Mouse (Mus musculus): ENCODE data around the gene Chn1. TPM values are rescaled to one million over a fixed set of nuclear protein-coding genes. Genes with fewer than 3 reads are reported as not detected.

The Chn1 gene
- polyA plus RNA-seq, 1 experiment from 2014 or later = 129 TPM

DNA sequence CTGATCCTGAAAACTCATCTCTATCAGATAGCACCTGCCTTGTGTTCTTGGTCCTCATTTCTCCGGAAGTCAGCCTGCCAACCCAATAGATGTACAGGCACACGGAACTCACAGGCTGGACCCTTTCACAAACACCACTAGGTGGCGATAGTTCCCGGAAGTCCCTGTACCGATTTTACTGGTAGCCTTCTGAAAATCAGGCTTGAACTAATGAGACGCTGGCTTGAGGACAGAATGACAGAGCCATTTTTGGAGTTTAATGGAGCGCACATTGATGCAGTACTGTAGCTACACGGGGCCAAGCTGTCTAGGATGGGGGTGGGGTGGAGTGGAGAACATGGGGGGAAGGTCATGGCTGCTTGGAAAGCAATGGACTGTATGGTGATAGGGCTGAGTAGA lies 213.5 kb downstream of the Chn1 start:
- no peak overlapping the region for H3K9ac ChIP-seq (replicated peaks; ENCODE audit: low read length)
- peak overlapping the region; percentile 36 for H3K4me3 ChIP-seq (replicated peaks; ENCODE audit: low read depth, low read length)
- peak overlapping the region; percentile 61 for H3K4me2 ChIP-seq (ENCODE audit: low read length)
- no peaks in the 10 kb centered on the region for H3K36me3 ChIP-seq (ENCODE audit: control insufficient read depth, insufficient read depth, low read length)
- no peaks in the 10 kb centered on the region for H3K9me3 ChIP-seq (ENCODE audit: control insufficient read depth, low read length)
- H3K27me3 ChIP-seq (ENCODE audit: control insufficient read depth, insufficient read depth, low read length) = no peaks in the 10 kb centered on the region
- DNase-seq (peak; percentile 88), ATAC-seq (ENCODE audit: low FRiP score, low TSS enrichment) (peak; percentile 40; the same call in 1 of the 2 replicates)
- H3K4me1 ChIP-seq (ENCODE audit: control insufficient read depth, insufficient read depth, low read length) = peaks cover 17% of the 10 kb centered on the region; the same call in 1 of the 2 replicates
- no peak overlapping the region for H3K27ac ChIP-seq (replicated peaks; ENCODE audit: low read depth, low read length)
- 3% methylated on average over 8 of the region's 8 CpGs for WGBS

DNA sequence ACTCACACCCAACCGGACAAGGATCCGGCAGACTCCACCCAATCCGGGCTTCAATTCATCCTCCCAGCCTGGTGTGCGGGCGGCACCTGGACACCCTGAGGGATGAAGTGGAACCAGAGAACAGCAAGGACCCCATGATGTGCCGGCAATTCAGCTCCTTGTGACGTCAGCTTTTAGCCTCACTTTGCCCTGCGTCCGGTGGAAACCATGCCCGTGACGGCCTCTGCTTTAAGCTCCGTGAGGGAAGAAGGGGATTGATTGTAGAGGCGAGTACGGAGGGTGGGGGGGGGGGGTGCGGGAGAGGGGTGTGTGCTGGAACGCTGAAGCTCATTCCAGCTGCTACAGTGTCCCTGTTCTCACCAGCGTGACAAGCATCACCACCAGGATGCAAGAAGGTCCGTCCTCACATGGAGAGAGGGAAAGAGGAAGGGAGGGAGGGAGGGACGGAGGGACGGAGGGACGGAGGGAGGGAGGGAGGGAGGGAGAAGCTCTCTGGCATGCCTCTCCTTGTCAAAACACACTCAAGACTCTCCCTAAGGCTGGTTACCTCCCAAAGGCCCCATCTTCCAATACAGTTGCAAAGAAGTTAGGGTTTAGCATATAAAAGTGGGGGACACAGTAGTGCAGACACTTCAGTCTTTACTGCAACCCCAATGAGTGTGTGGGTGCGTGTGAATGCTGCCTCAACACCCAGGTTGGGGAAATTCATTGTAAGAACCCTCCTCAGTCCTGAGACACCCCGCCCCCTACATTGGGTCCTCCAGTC lies 214.1 kb downstream of the Chn1 start:
- DNase-seq = peak; percentile 58
- WGBS = under 1% methylated on average over 21 of the region's 23 CpGs
- peak overlapping the region; percentile 50 for H3K9ac ChIP-seq (replicated peaks; ENCODE audit: low read length)

More for the DNA sequence above, 214.1 kb downstream of the Chn1 start:
- ATAC-seq (ENCODE audit: low FRiP score, low TSS enrichment) = peak; percentile 43; the same call in 1 of the 2 replicates
- H3K4me2 ChIP-seq (ENCODE audit: low read length) = peak overlapping the region; percentile 61
- H3K4me3 ChIP-seq (replicated peaks; ENCODE audit: low read depth, low read length) = peak overlapping the region; percentile 36
- H3K4me1 ChIP-seq (ENCODE audit: control insufficient read depth, insufficient read depth, low read length) = peaks cover 12% of the 10 kb centered on the region; the same call in 1 of the 2 replicates
- H3K27me3 ChIP-seq (ENCODE audit: control insufficient read depth, insufficient read depth, low read length) = no peaks in the 10 kb centered on the region
- H3K9me3 ChIP-seq (ENCODE audit: control insufficient read depth, low read length) = no peaks in the 10 kb centered on the region
- H3K36me3 ChIP-seq (ENCODE audit: control insufficient read depth, insufficient read depth, low read length) = no peaks in the 10 kb centered on the region
- H3K27ac ChIP-seq (replicated peaks; ENCODE audit: low read depth, low read length) = no peak overlapping the region

Other genes with a start within 250 kb of the Chn1 start
- gene Wipf1, start 245.6 kb downstream of the Chn1 start, polyA plus RNA-seq (2014; fragmentation: Nextera tagmentation; extraction: Ambion mirVana) = 1.7 and 2.8 TPM in 2 replicates
- gene Chrna1, start 195.0 kb downstream of the Chn1 start, polyA plus RNA-seq (2014; fragmentation: Nextera tagmentation; extraction: Ambion mirVana) = 0.18 and 0.20 TPM in 2 replicates
- 101 and 122 TPM in 2 replicates for gene Atf2, start 117.3 kb upstream of the Chn1 start, polyA plus RNA-seq (2014; fragmentation: Nextera tagmentation; extraction: Ambion mirVana)
- 1,023 and 1,183 TPM in 2 replicates for gene Atp5g3, start 136.0 kb upstream of the Chn1 start, polyA plus RNA-seq (2014; fragmentation: Nextera tagmentation; extraction: Ambion mirVana)

Measured in midbrain, embryonic 14.5 days (tissue).